Mouse (Mus musculus) small intestine, adult 2 months (tissue): ENCODE measurements around the gene Rps6kc1.

Source experiments
- CTCF ChIP-seq: fragments of 200-500 bp; IDR thresholded peaks from 2 replicates; pipeline ENCODE4 v1.5.1; 2012; ENCODE audit warnings: low read depth, mild to moderate bottlenecking, control low read depth, inconsistent platforms, low read length, moderate library complexity, mixed read lengths; ENCODE audit not compliant: insufficient replicate concordance, insufficient read length; ENCODE audit errors: extremely low read depth
- POLR2A ChIP-seq: fragments of 200-500 bp; IDR thresholded peaks from 2 replicates; pipeline ENCODE4 v1.6.1; 2012; ENCODE audit warnings: low read depth, mild to moderate bottlenecking, control low read depth, inconsistent platforms, low read length, moderate library complexity

- TF ChIP-seq CTCF, result no peak
- TF ChIP-seq POLR2A, result no peak
Measured at GRCm38 (mm10) chr1:190939803-190940202, 28.2 kb upstream of the Rps6kc1 start.
